Comparison of ENCODE assay signal across 20 mouse cellular contexts in the genomic region with DNA sequence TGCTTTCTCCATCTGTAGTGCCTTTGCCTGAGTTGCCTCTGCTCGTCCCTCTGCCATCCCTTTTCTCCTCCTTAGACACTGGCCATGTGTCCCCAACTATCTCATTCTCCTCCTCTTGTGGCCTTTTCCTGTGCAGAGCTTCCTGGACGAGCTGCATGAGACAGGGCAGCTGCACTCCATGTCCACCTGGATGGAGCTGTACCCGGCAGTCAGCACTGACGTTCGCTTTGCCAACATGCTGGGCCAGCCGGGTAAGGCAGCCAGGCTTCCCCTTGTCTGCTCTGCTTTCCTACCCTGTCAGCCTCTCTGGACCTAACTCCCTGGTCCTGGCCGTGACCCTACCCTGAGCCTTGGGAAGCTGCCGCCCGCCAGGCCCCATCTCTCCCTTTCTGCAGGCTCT. TPM values are rescaled to one million over a fixed set of nuclear protein-coding genes. Genes with fewer than 3 reads are reported as not detected.
DNase-seq lines count a peak whose midpoint lies in the region; ATAC-seq and TF ChIP-seq lines count a peak whose summit lies in the region.
"Had no signal": no experiment of that assay in that cellular context is flagged by ENCODE, and none has a peak within 500 bp of the region (broad histone marks: within the 10 kb centered on the region; RNA-seq: fewer than 3 reads in every experiment).

No protein-coding gene starts in this region.

- no peak overlapping the region for H3K9ac ChIP-seq in midbrain, embryonic 11.5 days (ENCODE audit: low read length)
- no peak overlapping the region for H3K9ac ChIP-seq in midbrain, embryonic 16.5 days (ENCODE audit: low read depth, low read length)
- no peak overlapping the region for H3K9ac ChIP-seq in forebrain, embryonic 13.5 days

- no peak overlapping the region for H3K4me2 ChIP-seq in midbrain, embryonic 11.5 days
- H3K4me2 ChIP-seq in midbrain, embryonic 16.5 days (ENCODE audit: low read length): no peak overlapping the region
- H3K4me2 ChIP-seq in myocyte (ENCODE audit: low read depth): no peak overlapping the region
- H3K4me2 ChIP-seq in forebrain, embryonic 13.5 days: no peak overlapping the region

- no peak overlapping the region for H3K27ac ChIP-seq in midbrain, embryonic 11.5 days (ENCODE audit: low read depth, low read length)
- H3K27ac ChIP-seq in midbrain, embryonic 16.5 days (ENCODE audit: low read length): no peak overlapping the region
- no peak overlapping the region for H3K27ac ChIP-seq in forebrain, embryonic 13.5 days

- 95% methylated on average over 9 of the region's 9 CpGs for WGBS in midbrain, embryonic 11.5 days
- 96% methylated on average over 9 of the region's 9 CpGs for WGBS in midbrain, embryonic 16.5 days
- 92% methylated on average over 9 of the region's 9 CpGs for WGBS in forebrain, embryonic 13.5 days

- no peak overlapping the region for H3K4me3 ChIP-seq in midbrain, embryonic 11.5 days (ENCODE audit: low read depth, low read length)
- H3K4me3 ChIP-seq in midbrain, embryonic 16.5 days (ENCODE audit: low read depth, low read length): no peak overlapping the region
- H3K4me3 ChIP-seq in myocyte: no peak overlapping the region
- no peak overlapping the region for H3K4me3 ChIP-seq in forebrain, embryonic 13.5 days

- H3ac ChIP-seq in myocyte (ENCODE audit: control insufficient read depth, insufficient read length): no peak overlapping the region

- H3K79me2 ChIP-seq in myocyte (ENCODE audit: control insufficient read depth, insufficient read depth): no peaks in the 10 kb centered on the region

- H3K4me1 ChIP-seq in midbrain, embryonic 11.5 days (ENCODE audit: control insufficient read depth, insufficient read depth, low read length): no peaks in the 10 kb centered on the region
- no peaks in the 10 kb centered on the region for H3K4me1 ChIP-seq in midbrain, embryonic 16.5 days (ENCODE audit: control insufficient read depth, insufficient read depth, low read length)
- no peaks in the 10 kb centered on the region for H3K4me1 ChIP-seq in forebrain, embryonic 13.5 days

- TF ChIP-seq POLR2A in myocyte (IDR thresholded peaks at IDR 0.05; ENCODE audit: insufficient read length, low read depth): peak; percentile 27

- no peaks in the 10 kb centered on the region for H3K27me3 ChIP-seq in midbrain, embryonic 11.5 days (ENCODE audit: control insufficient read depth, insufficient read depth, low read length)
- no peaks in the 10 kb centered on the region for H3K27me3 ChIP-seq in midbrain, embryonic 16.5 days (ENCODE audit: control insufficient read depth, insufficient read depth, low read depth, low read length)
- no peaks in the 10 kb centered on the region for H3K27me3 ChIP-seq in myocyte (ENCODE audit: control insufficient read depth, insufficient read depth, insufficient read length)
- no peaks in the 10 kb centered on the region for H3K27me3 ChIP-seq in forebrain, embryonic 13.5 days
- H3K27me3 ChIP-seq: CH12.LX, Patski had no signal

- H3K9me3 ChIP-seq in midbrain, embryonic 11.5 days (ENCODE audit: control insufficient read depth, low read length): no peaks in the 10 kb centered on the region
- H3K9me3 ChIP-seq in midbrain, embryonic 16.5 days (replicated peaks; ENCODE audit: control insufficient read depth, low read length, poor library complexity, severe bottlenecking): no peaks in the 10 kb centered on the region
- no peaks in the 10 kb centered on the region for H3K9me3 ChIP-seq in forebrain, embryonic 13.5 days (replicated peaks)
- H3K9me3 ChIP-seq: G1E had no signal

- ATAC-seq in midbrain, embryonic 11.5 days (ENCODE audit: low FRiP score): no peak
- ATAC-seq in midbrain, embryonic 16.5 days: no peak
- ATAC-seq in forebrain, embryonic 13.5 days: no peak
- ATAC-seq: activated CD4-positive, CD25-positive, alpha-beta regulatory T cell, adult 4 months; CD4-positive, CD25-positive, alpha-beta regulatory T cell, adult 4 months; Patski had no signal

- peak; percentile 65 for DNase-seq in midbrain, embryonic 11.5 days (ENCODE audit: low spot score, missing footprints)
- DNase-seq: adrenal gland, adult 2 months; adrenal gland, adult 8-10 months; adrenal gland, postnatal 10 days; adrenal gland, postnatal 14 days; adrenal gland, postnatal 25 days; adrenal gland, postnatal 36 days; B cell, adult 2 months; cerebellum, adult 11 months; cerebellum, adult 11-12 months; cerebellum, adult 18-20 months had no signal

- peaks cover 37% of the 10 kb centered on the region for H3K36me3 ChIP-seq in midbrain, embryonic 11.5 days (ENCODE audit: control insufficient read depth, insufficient read depth, low read length)
- H3K36me3 ChIP-seq in midbrain, embryonic 16.5 days (ENCODE audit: control insufficient read depth, insufficient read depth, low read length): peaks cover 49% of the 10 kb centered on the region
- peaks cover 72% of the 10 kb centered on the region for H3K36me3 ChIP-seq in myocyte (ENCODE audit: control insufficient read depth, insufficient read depth)
- peaks cover 96% of the 10 kb centered on the region for H3K36me3 ChIP-seq in forebrain, embryonic 13.5 days (ENCODE audit: poor library complexity, severe bottlenecking)

TF ChIP-seq in myocyte, 11 proteins besides CTCF, POLR2A, EP300 and RAD21:
- TF ChIP-seq MAX (IDR thresholded peaks at IDR 0.05; ENCODE audit: low read depth) (no peak), USF1 (IDR thresholded peaks at IDR 0.05; ENCODE audit: low read depth) (no peak), POLR2AphosphoS2 (IDR thresholded peaks at IDR 0.05; ENCODE audit: insufficient read length, low read depth) (peak; percentile 62), TCF3 (IDR thresholded peaks at IDR 0.05; ENCODE audit: insufficient read length, low read depth) (no peak), CEBPB (IDR thresholded peaks at IDR 0.05; ENCODE audit: insufficient read depth, poor library complexity, severe bottlenecking) (no peak), TCF12 (IDR thresholded peaks at IDR 0.05; ENCODE audit: insufficient read depth, poor library complexity, severe bottlenecking) (no peak), REST (IDR thresholded peaks at IDR 0.05; ENCODE audit: insufficient read depth, insufficient read length) (no peak), MYOD1 (IDR thresholded peaks at IDR 0.05; ENCODE audit: control insufficient read depth in 1 of 3, insufficient read length in 2 of 3, low read depth in 2 of 3) (no peak)
TF ChIP-seq in myocyte: peak in this region for 1.

RNA-seq across cellular contexts. Expression of gene Fam186b, which starts 13.9 kb away (rescaled TPM):
- 0.19 TPM in 1 of 2 replicates, not detected in the other for polyA plus RNA-seq in midbrain, embryonic 11.5 days (2014; fragmentation: Nextera tagmentation; extraction: Ambion mirVana)
- polyA plus RNA-seq in midbrain, embryonic 16.5 days (2015; fragmentation: Nextera tagmentation; extraction: Ambion mirVana): 0.53 and 0.73 TPM in 2 replicates
- polyA plus RNA-seq in myocyte (2012; fragmentation: generic; extraction: Trizol): 0.06 TPM
- polyA plus RNA-seq in forebrain, embryonic 13.5 days (2015; fragmentation: Nextera tagmentation; extraction: Ambion mirVana): 0.28 TPM in 1 of 2 replicates, not detected in the other
- polyA plus RNA-seq: C2C12, G1E had no signal

RNA-seq across cellular contexts. Expression of gene Prpf40b, which starts 14.7 kb away (rescaled TPM):
- 41.5 and 41.6 TPM in 2 replicates for polyA plus RNA-seq in midbrain, embryonic 11.5 days (2014; fragmentation: Nextera tagmentation; extraction: Ambion mirVana)
- 122 and 130 TPM in 2 replicates for polyA plus RNA-seq in midbrain, embryonic 16.5 days (2015; fragmentation: Nextera tagmentation; extraction: Ambion mirVana)
- 59.7 TPM for polyA plus RNA-seq in myocyte (2012; fragmentation: generic; extraction: Trizol)
- polyA plus RNA-seq in forebrain, embryonic 13.5 days (2015; fragmentation: Nextera tagmentation; extraction: Ambion mirVana): 98.6 and 107 TPM in 2 replicates

RNA-seq across cellular contexts. Expression of gene Mcrs1, which starts 57.8 kb away (rescaled TPM):
- 189 and 193 TPM in 2 replicates for polyA plus RNA-seq in midbrain, embryonic 11.5 days (2014; fragmentation: Nextera tagmentation; extraction: Ambion mirVana)
- polyA plus RNA-seq in midbrain, embryonic 16.5 days (2015; fragmentation: Nextera tagmentation; extraction: Ambion mirVana): 209 and 211 TPM in 2 replicates
- 99.1 TPM for polyA plus RNA-seq in myocyte (2012; fragmentation: generic; extraction: Trizol)
- 198 and 213 TPM in 2 replicates for polyA plus RNA-seq in forebrain, embryonic 13.5 days (2015; fragmentation: Nextera tagmentation; extraction: Ambion mirVana)
